ENCODE assay signal across 19 mouse cellular contexts in genomic region chr1:64715458-64715857, GRCm38 (mm10). TPM values are rescaled to one million over a fixed set of nuclear protein-coding genes. Genes with fewer than 3 reads are reported as not detected.
DNase-seq lines count a peak whose midpoint lies in the region; ATAC-seq and TF ChIP-seq lines count a peak whose summit lies in the region.
"Had no signal": no experiment of that assay in that cellular context is flagged by ENCODE, and none has a peak within 500 bp of the region (broad histone marks: within the 10 kb centered on the region; RNA-seq: fewer than 3 reads in every experiment).

No protein-coding gene starts in this region.

- 59% methylated on average over 2 of the region's 2 CpGs for WGBS in lung, postnatal 0 days
- 42% methylated on average over 2 of the region's 2 CpGs for WGBS in intestine, postnatal 0 days
- WGBS in stomach, embryonic 15.5 days = 55% methylated on average over 2 of the region's 2 CpGs
- 73% methylated on average over 2 of the region's 2 CpGs for WGBS in forebrain, embryonic 14.5 days

- H3K36me3 ChIP-seq in lung, postnatal 0 days (ENCODE audit: insufficient read depth, low read length) = peaks cover 5% of the 10 kb centered on the region; the same call in 1 of the 2 replicates
- 0 out of 2 replicates have a peak, but pooled peaks cover 5% of the 10 kb centered on the region for H3K36me3 ChIP-seq in intestine, postnatal 0 days (ENCODE audit: control insufficient read depth, insufficient read depth)
- H3K36me3 ChIP-seq in stomach, embryonic 15.5 days = no peaks in the 10 kb centered on the region
- peaks cover 23% of the 10 kb centered on the region for H3K36me3 ChIP-seq in forebrain, embryonic 14.5 days (ENCODE audit: control insufficient read depth, insufficient read depth, low read length)

- no peak overlapping the region for H3K4me3 ChIP-seq in lung, postnatal 0 days (ENCODE audit: low read depth, low read length)
- H3K4me3 ChIP-seq in intestine, postnatal 0 days (ENCODE audit: low read depth, low read length) = no peak overlapping the region
- H3K4me3 ChIP-seq in stomach, embryonic 15.5 days (replicated peaks) = no peak overlapping the region
- no peak overlapping the region for H3K4me3 ChIP-seq in forebrain, embryonic 14.5 days (ENCODE audit: low read depth, low read length)
- H3K4me3 ChIP-seq: embryonic facial prominence, embryonic 12.5 days; left cerebral cortex, adult 2 months; limb, embryonic 13.5 days; neural tube, embryonic 13.5 days had no signal

- H3K4me2 ChIP-seq in lung, postnatal 0 days (replicated peaks; ENCODE audit: low read depth, low read length) = no peak overlapping the region
- no peak overlapping the region for H3K4me2 ChIP-seq in intestine, postnatal 0 days (replicated peaks; ENCODE audit: low read depth)
- no peak overlapping the region for H3K4me2 ChIP-seq in stomach, embryonic 15.5 days
- H3K4me2 ChIP-seq in forebrain, embryonic 14.5 days (ENCODE audit: low read length) = no peak overlapping the region
- H3K4me2 ChIP-seq: embryonic facial prominence, embryonic 12.5 days; limb, embryonic 13.5 days; neural tube, embryonic 13.5 days had no signal

- TF ChIP-seq EP300 in lung, postnatal 0 days (IDR thresholded peaks at IDR 0.05) = no peak

- TF ChIP-seq CTCF in lung, postnatal 0 days (IDR thresholded peaks at IDR 0.05) = no peak
- no peak for TF ChIP-seq CTCF in intestine, postnatal 0 days (IDR thresholded peaks at IDR 0.05; ENCODE audit: low read depth)

- peak; percentile 42 for DNase-seq in lung, postnatal 0 days (ENCODE audit: low spot score)
- no peak for DNase-seq in lung, postnatal 4 days
- peak; percentile 70 for DNase-seq in NIH3T3 (ENCODE audit: low read depth)
- no peak for DNase-seq in forebrain, embryonic 14.5 days (ENCODE audit: low spot score)
- DNase-seq in spleen, postnatal 4 days (ENCODE audit: low spot score in 2 of 2) = no peak
- DNase-seq in gastrocnemius, postnatal 10 days = no peak
- DNase-seq: adrenal gland, adult 2 months; cerebellum, adult 11 months; heart, postnatal 4 days; right cerebral cortex, postnatal 25 days; thymus, postnatal 14 days had no signal

- no peak overlapping the region for H3K9ac ChIP-seq in lung, postnatal 0 days (replicated peaks; ENCODE audit: low read depth)
- H3K9ac ChIP-seq in intestine, postnatal 0 days (ENCODE audit: low read depth, low read length) = no peak overlapping the region
- no peak overlapping the region for H3K9ac ChIP-seq in stomach, embryonic 15.5 days
- H3K9ac ChIP-seq in forebrain, embryonic 14.5 days (ENCODE audit: low read length) = no peak overlapping the region
- H3K9ac ChIP-seq: embryonic facial prominence, embryonic 12.5 days; limb, embryonic 13.5 days; neural tube, embryonic 13.5 days had no signal

- peak; percentile 68 for ATAC-seq in lung, postnatal 0 days
- ATAC-seq in intestine, postnatal 0 days = peak; percentile 53; the same call in 1 of the 2 replicates
- ATAC-seq in stomach, embryonic 15.5 days (ENCODE audit: insufficient read depth, low FRiP score, low read depth) = peak; percentile 82
- no peak for ATAC-seq in forebrain, embryonic 14.5 days
- ATAC-seq: hindbrain, postnatal 0 days had no signal

- no peak overlapping the region for H3K27ac ChIP-seq in lung, postnatal 0 days (ENCODE audit: low read length)
- H3K27ac ChIP-seq in intestine, postnatal 0 days (ENCODE audit: low read depth, low read length) = no peak overlapping the region
- H3K27ac ChIP-seq in stomach, embryonic 15.5 days = peak overlapping the region; percentile 48; the same call in 1 of the 2 replicates
- H3K27ac ChIP-seq in forebrain, embryonic 14.5 days (ENCODE audit: low read depth, low read length) = no peak overlapping the region
- H3K27ac ChIP-seq: embryonic facial prominence, embryonic 12.5 days; hindbrain, postnatal 0 days; left cerebral cortex, adult 2 months; limb, embryonic 13.5 days; neural tube, embryonic 13.5 days had no signal

- H3K4me1 ChIP-seq in lung, postnatal 0 days (ENCODE audit: insufficient read depth, low read depth, low read length) = no peaks in the 10 kb centered on the region
- no peaks in the 10 kb centered on the region for H3K4me1 ChIP-seq in intestine, postnatal 0 days (replicated peaks; ENCODE audit: control insufficient read depth, insufficient read depth, low read length)
- no peaks in the 10 kb centered on the region for H3K4me1 ChIP-seq in stomach, embryonic 15.5 days
- 0 out of 2 replicates have a peak, but pooled peaks cover under 1% of the 10 kb centered on the region for H3K4me1 ChIP-seq in forebrain, embryonic 14.5 days (ENCODE audit: control insufficient read depth, insufficient read depth, low read length)
- H3K4me1 ChIP-seq: embryonic facial prominence, embryonic 12.5 days; limb, embryonic 13.5 days; neural tube, embryonic 13.5 days had no signal

- no peaks in the 10 kb centered on the region for H3K9me3 ChIP-seq in lung, postnatal 0 days (ENCODE audit: low read length)
- H3K9me3 ChIP-seq in intestine, postnatal 0 days (ENCODE audit: control insufficient read depth) = no peaks in the 10 kb centered on the region
- no peaks in the 10 kb centered on the region for H3K9me3 ChIP-seq in stomach, embryonic 15.5 days
- no peaks in the 10 kb centered on the region for H3K9me3 ChIP-seq in forebrain, embryonic 14.5 days (replicated peaks; ENCODE audit: control insufficient read depth, low read length)
- H3K9me3 ChIP-seq: embryonic facial prominence, embryonic 12.5 days; limb, embryonic 13.5 days; neural tube, embryonic 13.5 days had no signal

- no peaks in the 10 kb centered on the region for H3K27me3 ChIP-seq in lung, postnatal 0 days (replicated peaks; ENCODE audit: insufficient read depth, low read length)
- no peaks in the 10 kb centered on the region for H3K27me3 ChIP-seq in intestine, postnatal 0 days (replicated peaks; ENCODE audit: control insufficient read depth, insufficient read depth, low read length)
- no peaks in the 10 kb centered on the region for H3K27me3 ChIP-seq in stomach, embryonic 15.5 days (replicated peaks)
- no peaks in the 10 kb centered on the region for H3K27me3 ChIP-seq in forebrain, embryonic 14.5 days (replicated peaks; ENCODE audit: control insufficient read depth, insufficient read depth, low read length)
- H3K27me3 ChIP-seq: CH12.LX; embryonic facial prominence, embryonic 12.5 days; limb, embryonic 13.5 days; neural tube, embryonic 13.5 days had no signal

RNA-seq across cellular contexts. Expression of gene Fzd5, which starts 22.1 kb away (rescaled TPM):
- polyA plus RNA-seq in lung, postnatal 0 days (2015; fragmentation: Nextera tagmentation; extraction: Ambion mirVana) = 3.1 and 3.5 TPM in 2 replicates
- polyA plus RNA-seq in intestine, postnatal 0 days (2015; fragmentation: Nextera tagmentation; extraction: Ambion mirVana) = 4.7 and 5.6 TPM in 2 replicates
- 7.3 and 9.2 TPM in 2 replicates for polyA plus RNA-seq in stomach, embryonic 15.5 days (2015; fragmentation: Nextera tagmentation; extraction: Ambion mirVana)
- 0.88 and 0.91 TPM in 2 replicates for polyA plus RNA-seq in forebrain, embryonic 14.5 days (2014; fragmentation: Nextera tagmentation; extraction: Ambion mirVana)
- 1 to 10 TPM; 2.3 to 3.6 TPM for total RNA-seq in gastrocnemius, postnatal 10 days (2021)

RNA-seq across cellular contexts. Expression of gene Ccnyl1, which starts 25.2 kb away (rescaled TPM):
- polyA plus RNA-seq in lung, postnatal 0 days (2015; fragmentation: Nextera tagmentation; extraction: Ambion mirVana) = 3.9 and 4.5 TPM in 2 replicates
- 5.1 and 5.5 TPM in 2 replicates for polyA plus RNA-seq in intestine, postnatal 0 days (2015; fragmentation: Nextera tagmentation; extraction: Ambion mirVana)
- 4.5 and 5.2 TPM in 2 replicates for polyA plus RNA-seq in stomach, embryonic 15.5 days (2015; fragmentation: Nextera tagmentation; extraction: Ambion mirVana)
- polyA plus RNA-seq in forebrain, embryonic 14.5 days (2014; fragmentation: Nextera tagmentation; extraction: Ambion mirVana) = 6.6 and 6.9 TPM in 2 replicates
- total RNA-seq in gastrocnemius, postnatal 10 days (2021) = 10 to 100 TPM; 20.0 to 25.1 TPM

Comparison
In these comparisons a context has a peak if more than half of its experiments do, and no peak if none do; other contexts are left out.
1. DNase-seq: peak in lung, postnatal 0 days (single experiment) and NIH3T3 (single experiment); none in lung, postnatal 4 days (0 of 2), forebrain, embryonic 14.5 days (single experiment), spleen, postnatal 4 days (0 of 2) and gastrocnemius, postnatal 10 days (single experiment).